Mouse (Mus musculus) MEL (cell line): ENCODE measurements around the gene Rai2.

Experiments
- CTCF ChIP-seq, 3 experiments: IDR thresholded peaks in 2 of 3; conservative IDR thresholded peaks in 1 of 3; 2 replicates each; pipeline ENCODE4 v1.5.1; 2011 to 2012; ENCODE audit warnings: low read length in 3 of 3, low read depth in 2 of 3, mild to moderate bottlenecking in 2 of 3, improper control_type of control experiment in 1 of 3, inconsistent platforms in 1 of 3, mixed read lengths in 1 of 3, moderate library complexity in 1 of 3; ENCODE audit not compliant: control insufficient read depth in 1 of 3, insufficient read depth in 1 of 3, poor library complexity in 1 of 3, severe bottlenecking in 1 of 3
- EP300 ChIP-seq, 2 experiments: IDR thresholded peaks; 2 replicates each; pipeline ENCODE4 v1.6.1; 2011; ENCODE audit warnings: improper control_type of control experiment in 2 of 2, low read length in 2 of 2, low read depth in 1 of 2, mild to moderate bottlenecking in 1 of 2
- NELFE ChIP-seq: IDR thresholded peaks from 2 replicates; pipeline ENCODE4 v1.6.1; 2011; ENCODE audit warnings: low read depth, low read length, improper control_type of control experiment
- POLR2A ChIP-seq, 2 experiments: IDR thresholded peaks; 2 replicates each; pipeline ENCODE4 v1.6.1; 2011 to 2012; ENCODE audit warnings: low read length in 2 of 2, mild to moderate bottlenecking in 2 of 2, control low read depth in 1 of 2, improper control_type of control experiment in 1 of 2, low read depth in 1 of 2, moderate library complexity in 1 of 2; ENCODE audit not compliant: control insufficient read depth in 1 of 2, insufficient read depth in 1 of 2, poor library complexity in 1 of 2
- POLR2AphosphoS5 ChIP-seq: IDR thresholded peaks from 2 replicates; pipeline ENCODE4 v1.6.1; 2012; ENCODE audit warnings: low read depth, borderline replicate concordance, mild to moderate bottlenecking, inconsistent platforms, low read length, moderate library complexity, mixed read lengths
- RCOR1 ChIP-seq: IDR thresholded peaks from 2 replicates; pipeline ENCODE4 v1.6.1; 2012; ENCODE audit warnings: low read depth, mild to moderate bottlenecking, inconsistent platforms, low read length, improper control_type of control experiment
- USF1 ChIP-seq: IDR thresholded peaks from 2 replicates; pipeline ENCODE4 v1.6.1; 2014; ENCODE audit warnings: low read depth, mild to moderate bottlenecking, inconsistent platforms, low read length, improper control_type of control experiment, moderate library complexity
- ZMIZ1 ChIP-seq: IDR thresholded peaks from 2 replicates; pipeline ENCODE4 v1.6.1; 2012; ENCODE audit warnings: low read depth, mild to moderate bottlenecking, inconsistent platforms, low read length, improper control_type of control experiment, moderate library complexity

GRCm38 (mm10) chrX:161790182-161790581, 73.3 kb downstream of the Rai2 start:
- TF ChIP-seq CTCF (IDR thresholded peaks at IDR 0.05 in 2 of 3, conservative IDR thresholded peaks at IDR 0.05 in 1 of 3; ENCODE audit: control insufficient read depth in 1 of 3, insufficient read depth in 1 of 3, low read depth in 2 of 3, low read length in 3 of 3, poor library complexity in 1 of 3, severe bottlenecking in 1 of 3) (no peak; a peak in 1 of 6 replicates), POLR2A (IDR thresholded peaks at IDR 0.05; ENCODE audit: control insufficient read depth in 1 of 2, insufficient read depth in 1 of 2, low read depth in 1 of 2, low read length in 2 of 2, poor library complexity in 1 of 2) (no peak), RCOR1 (no peak), POLR2AphosphoS5 (no peak), USF1 (no peak), NELFE (no peak), ZMIZ1 (no peak), EP300 (IDR thresholded peaks at IDR 0.05; ENCODE audit: low read depth in 1 of 2, low read length in 2 of 2) (no peak)
